1 mouse cellular context compared by ENCODE assay signal in the genomic region with DNA sequence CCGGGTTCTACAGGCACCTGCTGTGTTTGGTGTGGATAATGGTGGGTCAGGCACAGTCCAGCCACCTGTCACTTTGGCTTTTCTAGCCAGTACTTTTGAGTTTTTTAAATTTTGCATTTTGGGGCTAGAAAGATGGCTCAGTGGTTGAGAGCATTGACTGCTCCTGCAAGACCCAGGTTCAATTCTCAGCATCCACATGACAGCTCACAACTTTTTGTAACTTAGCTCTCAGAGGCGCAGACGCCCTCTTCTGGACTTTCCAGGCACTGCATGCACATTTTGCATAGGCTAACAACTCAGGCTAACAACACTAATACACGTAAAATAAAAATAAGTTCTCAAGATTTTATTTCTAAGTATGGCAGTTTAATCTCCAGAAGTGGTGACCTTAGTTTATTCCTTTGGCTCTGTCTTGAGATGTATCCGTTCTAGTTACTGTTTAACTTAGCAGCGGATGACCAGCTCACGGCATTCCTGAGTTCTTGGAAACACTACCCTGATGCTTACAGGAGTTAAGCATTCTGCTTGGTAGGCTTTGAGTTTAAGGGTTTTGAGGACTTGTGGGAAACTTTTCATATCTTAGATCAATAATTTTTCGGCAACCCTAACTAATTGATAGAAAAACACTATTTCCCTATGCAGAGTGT.
TF ChIP-seq lines count a peak whose summit lies in the region.

No protein-coding gene starts in this region.

TF ChIP-seq in MEL, 35 proteins besides CTCF, POLR2A, EP300 and RAD21:
- peak; percentile 34; the same call in 1 of the 2 replicates for TF ChIP-seq SMC3 (IDR thresholded peaks at IDR 0.05; ENCODE audit: low read depth, low read length)
- no peak for TF ChIP-seq GABPA (IDR thresholded peaks at IDR 0.05; ENCODE audit: low read depth, low read length)
TF ChIP-seq in MEL: peak in this region for 1.
